Mouse (Mus musculus): Measurements from ENCODE around the gene Fsip1. TPM values are rescaled to one million over a fixed set of nuclear protein-coding genes. Genes with fewer than 3 reads are reported as not detected.

Gene Fsip1
- total and polyA plus RNA-seq, 2 experiments from 2014 or later, result 0.05 TPM; not detected in 1

- no peak overlapping the region for H3K4me3 ChIP-seq (ENCODE audit: low read depth, low read length)
- H3K9ac ChIP-seq (replicated peaks; ENCODE audit: low read depth, low read length), result no peak overlapping the region
- no peaks in the 10 kb centered on the region for H3K4me1 ChIP-seq (ENCODE audit: control insufficient read depth, insufficient read depth)
- no peak overlapping the region for H3K27ac ChIP-seq (ENCODE audit: low read depth)
- WGBS, result 87% methylated on average over 9 of the region's 9 CpGs
- no peak for TF ChIP-seq EP300 (IDR thresholded peaks at IDR 0.05; ENCODE audit: low read depth)
- TF ChIP-seq CTCF (IDR thresholded peaks at IDR 0.05; ENCODE audit: low read depth), result no peak
- H3K9me3 ChIP-seq (replicated peaks; ENCODE audit: control insufficient read depth, low read length), result no peaks in the 10 kb centered on the region
- no peaks in the 10 kb centered on the region for H3K27me3 ChIP-seq (ENCODE audit: control insufficient read depth, insufficient read depth, low read length)
- no peak overlapping the region for H3K4me2 ChIP-seq (ENCODE audit: low read depth, low read length)
- DNase-seq (ENCODE audit: low spot score) (no peak), ATAC-seq (ENCODE audit: insufficient read depth, low read depth) (no peak)
- peaks cover 6% of the 10 kb centered on the region for H3K36me3 ChIP-seq (replicated peaks; ENCODE audit: control insufficient read depth, insufficient read depth, low read length)
These were observed 133.0 kb downstream of the Fsip1 start for GRCm38 (mm10) chr2:118123743-118124142.

- no peak overlapping the region for H3K27ac ChIP-seq (ENCODE audit: low read depth)
- no peaks in the 10 kb centered on the region for H3K9me3 ChIP-seq (replicated peaks; ENCODE audit: control insufficient read depth, low read length)
- no peak for TF ChIP-seq CTCF (IDR thresholded peaks at IDR 0.05; ENCODE audit: low read depth)
- no peak for TF ChIP-seq EP300 (IDR thresholded peaks at IDR 0.05; ENCODE audit: low read depth)
- no peaks in the 10 kb centered on the region for H3K4me1 ChIP-seq (ENCODE audit: control insufficient read depth, insufficient read depth)
- H3K4me2 ChIP-seq (ENCODE audit: low read depth, low read length), result no peak overlapping the region
- WGBS, result 82% methylated on average over 6 of the region's 6 CpGs
- no peak for DNase-seq (ENCODE audit: low spot score)
- peaks cover 12% of the 10 kb centered on the region for H3K36me3 ChIP-seq (replicated peaks; ENCODE audit: control insufficient read depth, insufficient read depth, low read length)
- no peak for ATAC-seq (ENCODE audit: insufficient read depth, low read depth)
- no peaks in the 10 kb centered on the region for H3K27me3 ChIP-seq (ENCODE audit: control insufficient read depth, insufficient read depth, low read length)
- H3K9ac ChIP-seq (replicated peaks; ENCODE audit: low read depth, low read length), result no peak overlapping the region
- H3K4me3 ChIP-seq (ENCODE audit: low read depth, low read length), result no peak overlapping the region
These were observed 134.5 kb downstream of the Fsip1 start for GRCm38 (mm10) chr2:118122291-118122690.

GRCm38 (mm10) chr2:118120751-118121150, 136.0 kb downstream of the Fsip1 start:
- Histone ChIP-seq H3K36me3 (replicated peaks; ENCODE audit: control insufficient read depth, insufficient read depth, low read length) (peaks cover 12% of the 10 kb centered on the region), H3K4me3 (ENCODE audit: low read depth, low read length) (no peak overlapping the region), H3K27ac (ENCODE audit: low read depth) (no peak overlapping the region), H3K4me1 (ENCODE audit: control insufficient read depth, insufficient read depth) (no peaks in the 10 kb centered on the region), H3K9me3 (replicated peaks; ENCODE audit: control insufficient read depth, low read length) (no peaks in the 10 kb centered on the region), H3K9ac (replicated peaks; ENCODE audit: low read depth, low read length) (no peak overlapping the region), H3K27me3 (ENCODE audit: control insufficient read depth, insufficient read depth, low read length) (no peaks in the 10 kb centered on the region), H3K4me2 (ENCODE audit: low read depth, low read length) (no peak overlapping the region)
- no peak for DNase-seq (ENCODE audit: low spot score)
- TF ChIP-seq CTCF (IDR thresholded peaks at IDR 0.05; ENCODE audit: low read depth), result no peak
- TF ChIP-seq EP300 (IDR thresholded peaks at IDR 0.05; ENCODE audit: low read depth), result no peak
- no peak for ATAC-seq (ENCODE audit: insufficient read depth, low read depth)
- WGBS, result 89% methylated on average over 7 of the region's 7 CpGs

GRCm38 (mm10) chr2:118120095-118120494, 136.7 kb downstream of the Fsip1 start:
- Histone ChIP-seq H3K36me3 (replicated peaks; ENCODE audit: control insufficient read depth, insufficient read depth, low read length) (peaks cover 6% of the 10 kb centered on the region), H3K9ac (replicated peaks; ENCODE audit: low read depth, low read length) (no peak overlapping the region), H3K4me2 (ENCODE audit: low read depth, low read length) (no peak overlapping the region), H3K27me3 (ENCODE audit: control insufficient read depth, insufficient read depth, low read length) (no peaks in the 10 kb centered on the region), H3K4me3 (ENCODE audit: low read depth, low read length) (no peak overlapping the region), H3K27ac (ENCODE audit: low read depth) (no peak overlapping the region), H3K4me1 (ENCODE audit: control insufficient read depth, insufficient read depth) (no peaks in the 10 kb centered on the region), H3K9me3 (replicated peaks; ENCODE audit: control insufficient read depth, low read length) (no peaks in the 10 kb centered on the region)
- TF ChIP-seq EP300 (IDR thresholded peaks at IDR 0.05; ENCODE audit: low read depth), result no peak
- no peak for TF ChIP-seq CTCF (IDR thresholded peaks at IDR 0.05; ENCODE audit: low read depth)
- ATAC-seq (ENCODE audit: insufficient read depth, low read depth) (no peak), DNase-seq (ENCODE audit: low spot score) (no peak)
- 89% methylated on average over 11 of the region's 11 CpGs for WGBS

GRCm38 (mm10) chr2:118119684-118120083, 137.1 kb downstream of the Fsip1 start:
- TF ChIP-seq EP300 (IDR thresholded peaks at IDR 0.05; ENCODE audit: low read depth), result no peak
- TF ChIP-seq CTCF (IDR thresholded peaks at IDR 0.05; ENCODE audit: low read depth), result no peak
- WGBS, result 95% methylated on average over 12 of the region's 12 CpGs
- Histone ChIP-seq H3K27me3 (ENCODE audit: control insufficient read depth, insufficient read depth, low read length) (no peaks in the 10 kb centered on the region), H3K36me3 (replicated peaks; ENCODE audit: control insufficient read depth, insufficient read depth, low read length) (peaks cover 6% of the 10 kb centered on the region), H3K9ac (replicated peaks; ENCODE audit: low read depth, low read length) (no peak overlapping the region), H3K4me2 (ENCODE audit: low read depth, low read length) (no peak overlapping the region), H3K4me3 (ENCODE audit: low read depth, low read length) (no peak overlapping the region), H3K4me1 (ENCODE audit: control insufficient read depth, insufficient read depth) (no peaks in the 10 kb centered on the region), H3K27ac (ENCODE audit: low read depth) (no peak overlapping the region), H3K9me3 (replicated peaks; ENCODE audit: control insufficient read depth, low read length) (no peaks in the 10 kb centered on the region)
- no peak for DNase-seq (ENCODE audit: low spot score)
- ATAC-seq (ENCODE audit: insufficient read depth, low read depth), result no peak

GRCm38 (mm10) chr2:118118515-118118914, 138.3 kb downstream of the Fsip1 start:
- WGBS, result 91% methylated on average over 7 of the region's 7 CpGs
- TF ChIP-seq EP300 (IDR thresholded peaks at IDR 0.05; ENCODE audit: low read depth), result no peak
- no peak for TF ChIP-seq CTCF (IDR thresholded peaks at IDR 0.05; ENCODE audit: low read depth)
- H3K9me3 ChIP-seq (replicated peaks; ENCODE audit: control insufficient read depth, low read length), result no peaks in the 10 kb centered on the region
- peaks cover 6% of the 10 kb centered on the region for H3K36me3 ChIP-seq (replicated peaks; ENCODE audit: control insufficient read depth, insufficient read depth, low read length)
- no peaks in the 10 kb centered on the region for H3K4me1 ChIP-seq (ENCODE audit: control insufficient read depth, insufficient read depth)
- H3K27ac ChIP-seq (ENCODE audit: low read depth), result no peak overlapping the region
- H3K4me3 ChIP-seq (ENCODE audit: low read depth, low read length), result no peak overlapping the region
- ATAC-seq (ENCODE audit: insufficient read depth, low read depth) (no peak), DNase-seq (ENCODE audit: low spot score) (no peak)
- no peak overlapping the region for H3K4me2 ChIP-seq (ENCODE audit: low read depth, low read length)
- H3K27me3 ChIP-seq (ENCODE audit: control insufficient read depth, insufficient read depth, low read length), result no peaks in the 10 kb centered on the region
- H3K9ac ChIP-seq (replicated peaks; ENCODE audit: low read depth, low read length), result no peak overlapping the region

All from heart, postnatal 0 days (tissue).